Mouse (Mus musculus): ENCODE results near the gene Elp6.
"Not testable (repeated sequence)": the region's sequence is repeated elsewhere in the genome, so short reads cannot be mapped to it uniquely, and the experiment has no call there.

Gene Elp6

GRCm38 (mm10) chr9:110320769-110321168 is 15.8 kb downstream of the Elp6 start:
- no peak for DNase-seq

DNA sequence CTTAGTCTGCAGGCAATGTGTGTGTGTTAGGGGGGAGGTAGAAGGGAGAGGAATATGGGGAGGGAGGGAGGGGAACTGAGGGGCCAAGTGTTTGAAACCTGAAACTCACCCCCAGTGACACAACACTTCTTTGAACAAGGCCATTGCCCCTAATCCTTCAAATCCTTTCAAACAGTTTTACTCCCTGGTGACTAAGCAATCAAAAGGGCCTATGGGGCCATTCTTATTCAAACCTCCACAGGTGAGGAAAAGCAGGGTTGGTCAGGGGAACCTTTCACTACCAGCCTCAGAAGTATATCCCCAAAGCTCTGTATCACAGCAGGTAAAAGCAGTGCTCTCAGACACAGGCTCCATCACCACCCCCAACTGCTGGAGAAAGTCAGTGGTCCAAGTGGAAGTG is 18.0 kb downstream of the Elp6 start:
- DNase-seq = no peak

DNA sequence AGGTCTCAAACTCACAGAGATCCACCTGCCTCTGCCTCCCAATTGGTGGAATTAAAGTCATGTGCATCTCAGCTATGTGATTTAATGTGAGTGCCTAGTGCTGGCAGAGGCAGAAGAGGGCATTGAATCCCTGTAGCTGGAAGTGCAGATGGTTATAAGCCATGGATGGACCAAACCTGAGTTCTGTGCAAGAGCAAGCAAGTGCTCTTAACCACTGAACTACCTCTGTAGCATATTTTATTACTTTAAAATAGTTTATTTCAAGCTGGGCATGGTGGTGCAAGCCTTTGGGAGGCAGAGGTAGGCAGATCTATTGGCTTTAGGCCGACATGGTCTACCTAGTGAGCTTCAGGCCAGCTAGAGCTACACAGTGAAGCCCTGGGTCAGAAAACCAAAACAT is 19.2 kb downstream of the Elp6 start:
- no peak for DNase-seq

DNA sequence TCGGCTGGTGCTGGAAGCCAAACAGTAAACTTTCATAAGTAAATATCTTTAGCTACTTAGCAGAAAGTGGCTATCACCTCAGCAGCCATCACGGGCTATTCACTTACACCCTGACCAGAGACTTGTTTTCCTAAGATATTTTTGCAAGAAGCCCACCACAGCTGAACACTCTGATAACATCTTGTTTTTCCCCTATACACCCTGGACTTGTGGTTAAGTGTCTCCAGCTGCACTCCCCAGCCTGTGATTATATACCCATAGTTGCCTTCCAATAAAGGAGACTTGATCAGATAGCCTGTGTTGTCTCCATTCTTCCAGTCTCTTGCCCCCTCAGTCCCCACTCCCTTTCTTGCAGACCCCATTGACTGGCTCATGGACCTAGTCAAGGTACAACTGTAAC is 23.2 kb downstream of the Elp6 start:
- no peak for DNase-seq

GRCm38 (mm10) chr9:110328946-110329630 is 24.1 kb downstream of the Elp6 start:
- no peak for DNase-seq

GRCm38 (mm10) chr9:110329655-110330054 is 24.7 kb downstream of the Elp6 start:
- DNase-seq = no peak

- DNase-seq = no peak
These were observed 25.4 kb downstream of the Elp6 start for GRCm38 (mm10) chr9:110330341-110330740.

- DNase-seq = not testable (repeated sequence)
These were observed 25.9 kb downstream of the Elp6 start for GRCm38 (mm10) chr9:110330913-110331312.

DNA sequence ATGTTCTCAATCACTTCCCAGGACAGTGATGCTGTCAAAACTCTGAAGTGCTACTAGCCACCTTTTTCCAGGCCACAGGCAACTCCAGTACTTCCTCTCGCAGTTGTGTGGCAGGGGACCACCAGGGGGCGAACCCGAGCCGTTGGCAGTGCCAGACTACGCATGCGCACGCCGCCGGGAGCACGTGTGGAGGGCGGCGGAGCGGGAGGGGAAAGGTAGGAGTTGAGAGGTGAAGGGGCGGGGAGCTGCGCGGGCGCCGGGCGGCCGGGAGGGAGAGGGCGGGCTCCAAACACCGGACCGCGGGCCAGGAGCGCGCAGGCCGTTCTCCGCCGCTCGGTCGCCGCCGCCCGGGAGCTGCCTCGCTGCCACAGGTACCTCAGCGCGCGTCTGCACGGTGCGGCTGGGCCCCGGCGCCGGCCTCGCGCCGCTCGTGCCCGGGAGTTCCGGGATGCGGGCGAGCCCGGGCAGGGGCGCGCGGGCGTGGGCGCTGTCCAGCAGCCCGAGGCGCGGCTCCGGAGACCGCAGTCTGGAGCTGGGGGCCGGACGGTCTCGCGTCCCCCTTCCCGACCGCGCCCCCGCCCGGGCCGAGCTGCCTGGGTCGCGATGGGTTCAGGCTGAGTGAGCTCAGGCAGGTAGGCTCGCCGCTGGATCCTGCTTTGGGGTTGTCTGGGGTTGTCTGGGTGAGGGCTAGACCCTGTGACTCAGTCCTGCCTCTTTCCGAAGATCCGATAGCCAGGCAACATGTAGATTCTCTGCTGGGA is 28.3 kb downstream of the Elp6 start, which contains the start of gene Scap:
Scap (plus strand) TSS at position 154 of the 761 bp plus-strand sequence.
- peak; percentile 95 for DNase-seq

GRCm38 (mm10) chr9:110333896-110334259 is 28.9 kb downstream of the Elp6 start:
- no peak for DNase-seq

GRCm38 (mm10) chr9:110334849-110335248 is 29.9 kb downstream of the Elp6 start:
- DNase-seq = no peak

DNA sequence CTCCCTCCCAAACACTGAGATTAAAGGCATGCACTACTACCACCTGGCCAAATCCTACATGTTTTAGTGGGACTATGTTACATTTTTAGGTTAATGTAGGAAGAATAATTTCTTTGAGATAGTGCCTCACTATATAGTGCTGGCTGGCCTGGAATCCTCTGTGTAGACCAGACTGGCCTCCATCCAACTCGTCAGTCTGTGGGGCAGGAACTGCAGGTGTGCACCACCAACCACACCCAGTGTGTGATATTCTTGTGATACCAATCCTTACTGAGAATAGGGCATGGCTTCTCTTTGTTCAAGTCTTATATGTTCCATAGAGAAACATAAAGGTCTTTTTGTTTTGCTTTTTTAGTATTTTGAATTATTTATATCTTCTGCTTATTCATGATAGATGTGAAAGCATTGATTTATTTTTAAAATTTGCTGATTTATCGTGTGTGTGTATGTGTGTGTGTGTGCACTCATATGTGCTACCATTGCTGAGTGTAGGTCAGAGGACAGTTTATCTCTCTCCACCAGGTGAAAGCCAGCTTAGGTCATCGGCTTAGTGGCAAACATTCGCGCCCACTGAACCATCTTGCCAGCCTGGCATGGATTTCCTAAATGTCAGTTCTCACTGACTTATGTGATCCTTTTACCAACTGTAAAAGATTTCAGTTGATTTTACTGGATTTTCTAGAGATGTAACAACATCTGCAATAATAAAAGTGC is 35.2 kb downstream of the Elp6 start:
- DNase-seq = no peak

DNA sequence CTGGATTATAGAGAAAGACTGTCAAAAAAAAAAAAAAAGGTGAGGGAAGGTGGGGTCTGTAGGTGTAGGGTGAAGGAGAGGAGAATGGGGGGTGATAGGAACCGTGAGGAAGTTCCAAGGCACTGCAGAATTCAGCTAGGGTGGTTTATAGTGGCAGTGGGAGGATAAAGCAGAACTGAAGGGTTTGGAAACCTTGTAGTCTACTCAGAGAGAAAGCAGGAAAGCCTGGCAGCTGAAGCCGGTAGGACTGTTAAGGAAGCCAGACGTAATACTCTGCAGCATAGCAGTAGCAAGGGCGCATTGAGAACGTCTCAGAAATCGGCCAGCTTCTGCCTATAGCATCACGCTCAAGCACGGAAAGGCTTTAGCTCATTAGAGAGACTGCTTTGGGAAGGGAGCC is 37.0 kb downstream of the Elp6 start:
- DNase-seq = peak; percentile 23

- DNase-seq = no peak
These were observed 38.8 kb downstream of the Elp6 start for GRCm38 (mm10) chr9:110343805-110344204.

- DNase-seq = no peak
These were observed 40.2 kb downstream of the Elp6 start for GRCm38 (mm10) chr9:110345057-110345739.

DNA sequence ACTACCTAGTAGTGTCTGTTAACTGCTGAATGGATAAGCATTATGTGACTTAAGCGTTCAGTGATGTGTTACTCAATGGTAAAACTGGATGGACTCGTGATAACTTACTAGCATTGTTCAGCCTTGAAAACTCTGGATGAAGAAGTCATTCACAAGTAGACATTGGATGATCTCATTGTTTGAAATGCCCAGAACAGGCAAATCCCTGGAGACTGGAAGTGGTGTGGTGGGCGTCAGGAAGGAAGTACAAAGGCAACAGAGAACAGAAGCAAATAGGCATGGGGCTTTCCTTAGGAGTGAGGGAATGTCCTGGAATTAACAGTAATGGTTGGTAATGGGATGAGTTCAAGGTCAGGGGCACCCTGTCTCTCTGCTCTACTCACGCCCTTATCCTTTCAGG is 43.9 kb downstream of the Elp6 start:
- no peak for DNase-seq

- DNase-seq = no peak
These were observed 45.2 kb downstream of the Elp6 start for GRCm38 (mm10) chr9:110350188-110350587.

- DNase-seq = no peak
These were observed 45.6 kb downstream of the Elp6 start for GRCm38 (mm10) chr9:110350612-110351011.

- DNase-seq = no peak
These were observed 46.4 kb downstream of the Elp6 start for GRCm38 (mm10) chr9:110351350-110351749.

GRCm38 (mm10) chr9:110351932-110352632 is 47.1 kb downstream of the Elp6 start:
- no peak for DNase-seq

- no peak for DNase-seq
These were observed 53.4 kb downstream of the Elp6 start for GRCm38 (mm10) chr9:110358341-110358740.

DNA sequence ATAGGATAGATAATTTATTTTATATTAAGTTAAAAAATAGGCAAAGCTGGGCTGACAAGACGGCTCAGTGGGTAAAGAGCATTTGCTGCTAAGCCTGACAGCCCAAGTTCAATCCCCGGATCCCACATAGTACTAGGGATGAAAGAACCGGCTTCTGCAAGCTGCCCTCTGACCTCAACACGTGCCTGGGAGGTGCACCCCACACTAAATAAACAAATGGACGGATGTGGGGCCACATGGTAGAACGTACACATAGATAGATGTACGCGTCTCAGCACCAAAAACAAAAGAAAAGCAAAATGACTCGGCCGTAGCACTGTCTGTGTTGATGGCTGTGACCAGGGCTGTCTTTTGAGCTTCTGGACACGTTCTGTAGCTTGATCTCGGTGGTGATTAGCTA is 56.3 kb downstream of the Elp6 start:
- no peak for DNase-seq

DNA sequence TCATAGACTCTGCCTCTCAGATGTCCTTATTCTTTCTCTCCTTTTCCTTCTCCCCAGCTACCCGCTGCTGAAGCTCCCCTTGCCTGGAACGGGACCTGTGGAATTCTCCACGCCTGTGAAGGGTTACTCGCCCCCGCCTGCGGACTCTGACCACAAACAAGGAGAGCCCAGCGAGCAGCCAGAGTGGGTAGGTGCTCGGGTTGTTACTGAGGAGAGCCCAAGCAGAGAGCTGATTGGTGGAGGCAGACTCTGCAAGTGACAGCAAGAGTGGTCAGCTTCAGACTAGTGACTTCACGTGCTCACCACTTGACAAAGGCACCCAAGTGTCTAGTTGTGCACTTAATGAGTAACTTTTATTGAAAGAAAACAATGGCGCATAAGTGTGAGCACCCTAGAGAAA is 57.4 kb downstream of the Elp6 start:
- no peak for DNase-seq
